Mouse (Mus musculus) megakaryocyte, embryonic 14.5 days (primary cell): Measurements from ENCODE around the gene Cisd3. TPM values are rescaled to one million over a fixed set of nuclear protein-coding genes. Genes with fewer than 3 reads are reported as not detected.
A peak's percentile ranks its signal among the peaks of the same experiment; 100 is the strongest.
"Not testable (repeated sequence)": the region's sequence is repeated elsewhere in the genome, so short reads cannot be mapped to it uniquely, and the experiment has no call there.

Source experiments
- H3K27me3 ChIP-seq: replicated peaks from 2 replicates; pipeline ENCODE3; 2012; ENCODE audit warnings: inconsistent platforms
- H3K36me3 ChIP-seq: replicated peaks from 2 replicates; pipeline ENCODE3; 2012; ENCODE audit warnings: low read length, inconsistent platforms, mixed read lengths
- H3K4me1 ChIP-seq: 2 replicates; pipeline ENCODE4 v1.6.1; 2012; ENCODE audit warnings: inconsistent platforms
- H3K4me3 ChIP-seq: replicated peaks from 2 replicates; pipeline ENCODE3; 2012; ENCODE audit warnings: moderate library complexity, mild to moderate bottlenecking, inconsistent platforms
- H3K9me3 ChIP-seq: 2 replicates; pipeline ENCODE4 v1.6.1; 2012; ENCODE audit warnings: inconsistent platforms
- FLI1 ChIP-seq: IDR thresholded peaks from 2 replicates; pipeline ENCODE4 v1.6.1; 2012; ENCODE audit warnings: low read length, inconsistent platforms, mixed read lengths
- GATA1 ChIP-seq: IDR thresholded peaks from 3 replicates; pipeline ENCODE4 v1.6.1; 2012; ENCODE audit warnings: mixed read lengths, low read length, inconsistent platforms, borderline replicate concordance
- polyA plus RNA-seq: library from polyadenylated mRNA; stranded (reverse); fragments of >175 nt; gene quantifications from 2 replicates; pipeline ENCODE4 v1.2.3, GENCODE M21; 2012; ENCODE audit warnings: low replicate concordance; ENCODE audit not compliant: insufficient read depth

The Cisd3 gene
- polyA plus RNA-seq, 1 experiment: 0.45 TPM

GRCm38 (mm10) chr11:97657184-97657945 lies 28.3 kb upstream of the Cisd3 start:
- TF ChIP-seq GATA1 (no peak), FLI1 (no peak)
- H3K4me1 ChIP-seq: peaks cover 41% of the 10 kb centered on the region

DNA sequence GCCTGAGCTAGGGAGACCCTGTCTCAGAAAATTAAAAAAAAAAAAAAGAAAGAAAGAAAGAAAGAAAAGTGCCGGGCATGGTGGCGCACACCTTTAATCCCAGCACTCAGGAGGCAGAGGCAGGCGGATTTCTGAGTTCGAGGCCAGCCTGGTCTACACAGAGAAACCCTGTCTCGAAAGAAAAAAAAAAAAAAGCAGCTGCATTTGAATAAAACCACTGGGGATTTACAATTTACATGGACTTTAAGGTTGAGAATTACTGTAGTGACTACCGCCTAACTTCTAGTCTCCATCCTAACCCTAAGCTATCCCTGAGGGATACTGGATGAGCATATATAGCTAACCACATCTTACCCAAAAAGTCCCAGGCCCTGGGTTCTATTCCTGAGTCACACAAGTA lies 27.7 kb upstream of the Cisd3 start:
- H3K4me3 ChIP-seq, H3K9me3 ChIP-seq, H3K36me3 ChIP-seq: not testable (repeated sequence)
- peaks cover 46% of the 10 kb centered on the region for H3K4me1 ChIP-seq
- H3K27me3 ChIP-seq: peaks cover 62% of the 10 kb centered on the region

More at GRCm38 (mm10) chr11:97657184-97657945, 28.3 kb upstream of the Cisd3 start:
- H3K36me3 ChIP-seq: peaks cover 4% of the 10 kb centered on the region
- peaks cover 57% of the 10 kb centered on the region for H3K27me3 ChIP-seq
- no peak overlapping the region for H3K4me3 ChIP-seq
- H3K9me3 ChIP-seq: peaks cover 5% of the 10 kb centered on the region; the same call in 1 of the 2 replicates

GRCm38 (mm10) chr11:97658751-97659266 lies 26.8 kb upstream of the Cisd3 start:
- H3K9me3 ChIP-seq: peaks cover 1% of the 10 kb centered on the region; the same call in 1 of the 2 replicates
- peaks cover under 1% of the 10 kb centered on the region for H3K36me3 ChIP-seq
- peaks cover 49% of the 10 kb centered on the region for H3K4me1 ChIP-seq
- H3K4me3 ChIP-seq: peak overlapping the region; percentile 93
- peaks cover 62% of the 10 kb centered on the region for H3K27me3 ChIP-seq
- TF ChIP-seq FLI1 (no peak), GATA1 (no peak)

GRCm38 (mm10) chr11:97659267-97659989 lies 26.2 kb upstream of the Cisd3 start:
- Histone ChIP-seq H3K9me3 (no peaks in the 10 kb centered on the region), H3K4me3 (peak overlapping the region; percentile 93), H3K4me1 (peaks cover 55% of the 10 kb centered on the region), H3K27me3 (peaks cover 65% of the 10 kb centered on the region), H3K36me3 (no peaks in the 10 kb centered on the region)
- TF ChIP-seq GATA1 (no peak), FLI1 (no peak)

GRCm38 (mm10) chr11:97659990-97660714 lies 25.5 kb upstream of the Cisd3 start:
- Histone ChIP-seq H3K9me3 (no peaks in the 10 kb centered on the region), H3K4me1 (peaks cover 58% of the 10 kb centered on the region), H3K4me3 (peak overlapping the region; percentile 93), H3K36me3 (no peaks in the 10 kb centered on the region), H3K27me3 (peaks cover 64% of the 10 kb centered on the region)
- TF ChIP-seq FLI1: no peak
- no peak for TF ChIP-seq GATA1

DNA sequence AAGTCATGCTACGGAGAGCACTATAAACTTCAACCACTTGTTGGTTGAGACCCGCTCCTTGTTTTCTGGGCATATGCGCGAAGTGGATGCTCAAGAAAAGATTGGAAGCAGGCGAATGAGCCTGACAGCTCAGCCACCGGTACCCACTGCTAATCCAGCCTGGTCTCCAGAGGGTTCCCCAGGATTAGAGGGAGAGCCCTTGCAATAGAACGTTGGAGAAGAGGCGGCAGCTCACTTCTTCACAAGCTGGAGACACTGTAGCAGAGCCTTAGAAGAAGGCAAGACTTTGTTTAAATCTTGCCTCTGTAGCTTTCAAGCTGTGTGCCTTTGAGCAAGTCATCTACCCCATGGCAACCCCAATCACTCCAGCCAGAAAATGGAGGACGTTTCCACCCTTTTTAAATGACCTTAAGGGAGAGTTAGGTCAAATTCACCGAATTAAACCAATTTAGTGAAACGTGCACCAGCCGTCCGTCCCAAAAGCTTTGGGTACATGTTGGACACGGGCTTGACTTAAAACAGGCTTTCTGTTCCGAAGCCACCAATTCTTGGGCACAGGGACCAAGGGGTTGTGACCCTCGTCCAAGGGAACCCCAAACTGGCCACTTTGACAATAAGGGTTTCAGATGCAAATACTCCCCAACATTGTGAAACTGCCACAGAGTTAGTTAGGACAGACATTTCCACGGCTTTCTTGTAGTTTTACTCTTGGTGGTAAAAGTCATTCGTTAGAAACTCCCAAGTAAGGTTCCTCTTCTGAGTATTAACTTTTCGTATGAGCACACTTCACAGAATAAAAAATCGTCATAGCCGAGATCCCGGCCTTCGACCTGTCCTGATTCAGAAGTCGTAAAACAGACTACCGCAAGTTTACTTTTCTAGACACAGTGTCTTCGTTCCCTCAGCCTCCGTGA lies 24.6 kb upstream of the Cisd3 start:
- Histone ChIP-seq H3K9me3 (peaks cover 6% of the 10 kb centered on the region; the same call in 1 of the 2 replicates), H3K4me3 (peak overlapping the region; percentile 93), H3K4me1 (peaks cover 64% of the 10 kb centered on the region), H3K27me3 (peaks cover 64% of the 10 kb centered on the region), H3K36me3 (peaks cover 8% of the 10 kb centered on the region)
- no peak for TF ChIP-seq FLI1
- TF ChIP-seq GATA1: no peak

- TF ChIP-seq FLI1: no peak
- no peak for TF ChIP-seq GATA1
- Histone ChIP-seq H3K4me1 (peaks cover 67% of the 10 kb centered on the region), H3K27me3 (peaks cover 64% of the 10 kb centered on the region), H3K9me3 (peaks cover 8% of the 10 kb centered on the region; the same call in 1 of the 2 replicates), H3K36me3 (peaks cover 14% of the 10 kb centered on the region), H3K4me3 (peak overlapping the region; percentile 93)
Observed at GRCm38 (mm10) chr11:97661648-97662133, 23.9 kb upstream of the Cisd3 start.

- H3K9me3 ChIP-seq: peaks cover 8% of the 10 kb centered on the region; the same call in 1 of the 2 replicates
- H3K4me1 ChIP-seq: peaks cover 71% of the 10 kb centered on the region
- peak overlapping the region; percentile 93 for H3K4me3 ChIP-seq
- H3K36me3 ChIP-seq: peaks cover 20% of the 10 kb centered on the region
- no peak for TF ChIP-seq GATA1
- no peak for TF ChIP-seq FLI1
- peaks cover 63% of the 10 kb centered on the region for H3K27me3 ChIP-seq
Observed at GRCm38 (mm10) chr11:97662207-97662892, 23.3 kb upstream of the Cisd3 start.
